Mouse (Mus musculus): ENCODE measurements at regions not wholly inside any gene's neighbourhood (a gene's known extent, or its start where the extent isn't known, plus 50 kb on each side); places are given as distances from the start of the nearest gene placed in this dataset.
A peak's percentile ranks its signal among the peaks of the same experiment; 100 is the strongest.

DNA sequence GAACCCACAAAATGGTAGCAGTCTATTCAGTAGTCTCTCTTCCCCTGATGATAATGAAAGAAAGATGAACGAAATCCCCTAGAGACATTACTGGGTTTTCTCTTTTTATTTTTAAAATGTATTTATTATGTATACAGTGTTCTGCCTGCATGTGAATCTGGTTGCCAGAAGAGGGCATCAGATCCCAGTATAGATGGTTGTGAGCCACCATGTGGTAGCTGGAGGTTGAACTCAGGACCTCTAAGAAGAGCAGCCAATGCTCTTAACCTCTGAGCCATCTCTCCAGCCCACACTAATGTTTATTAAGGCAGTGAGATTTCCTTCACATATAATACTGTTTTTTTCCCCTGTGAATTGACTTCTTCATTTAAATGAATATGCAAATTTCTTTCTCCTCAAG is 155.4 kb upstream of the Zc3h12c start:
- TF ChIP-seq NELFE (IDR thresholded peaks at IDR 0.05; ENCODE audit: low read depth, low read length) (no peak), POLR2AphosphoS5 (IDR thresholded peaks at IDR 0.05; ENCODE audit: borderline replicate concordance, low read depth, low read length) (no peak), TAL1 (IDR thresholded peaks at IDR 0.05; ENCODE audit: low read length) (no peak), CTCF (IDR thresholded peaks at IDR 0.05 in 2 of 3, conservative IDR thresholded peaks at IDR 0.05 in 1 of 3; ENCODE audit: control insufficient read depth in 1 of 3, insufficient read depth in 1 of 3, low read depth in 2 of 3, low read length in 3 of 3, poor library complexity in 1 of 3, severe bottlenecking in 1 of 3) (peak in 2 of 3 experiments; percentile 33 to 55; a peak in 3 of 6 replicates), EP300 (IDR thresholded peaks at IDR 0.05; ENCODE audit: low read depth in 1 of 2, low read length in 2 of 2) (no peak), HCFC1 (IDR thresholded peaks at IDR 0.05; ENCODE audit: low read depth, low read length) (no peak)
